ENCODE assay signal across 10 mouse cellular contexts in the genomic region with DNA sequence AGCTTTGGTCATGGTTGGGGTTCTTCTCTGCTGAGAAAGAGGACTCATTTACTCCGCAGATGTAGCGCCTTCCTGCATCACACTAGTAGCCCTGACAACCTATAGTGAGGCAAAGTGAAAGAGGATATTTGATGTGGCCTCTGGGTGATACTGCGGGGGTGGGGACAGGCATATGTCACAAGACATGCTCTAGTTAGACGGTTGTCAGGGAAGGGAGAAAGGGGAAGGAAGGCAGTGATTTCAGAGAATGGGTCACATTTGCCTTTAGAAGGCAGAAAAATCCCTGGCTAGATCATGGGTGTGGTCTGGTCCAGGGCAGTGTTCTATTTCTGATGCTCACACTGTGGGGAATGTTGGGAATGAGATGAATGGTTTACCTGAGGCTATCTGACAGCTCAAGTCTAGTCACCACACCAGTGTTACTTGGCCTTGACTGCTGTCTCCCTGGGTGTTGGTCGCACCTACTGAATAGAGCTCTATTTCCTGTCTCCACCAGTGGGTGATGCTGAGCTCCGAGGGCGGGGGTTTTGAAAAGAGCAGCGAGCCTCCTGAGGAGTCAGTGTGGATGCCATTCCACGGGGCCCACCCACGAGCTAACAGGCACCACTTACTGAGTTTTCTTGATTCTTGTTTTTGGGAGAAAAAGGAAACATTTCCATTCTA. TPM values are rescaled to one million over a fixed set of nuclear protein-coding genes. Genes with fewer than 3 reads are reported as not detected.
DNase-seq lines count a peak whose midpoint lies in the region; ATAC-seq lines count a peak whose summit lies in the region.
"Had no signal": no experiment of that assay in that cellular context is flagged by ENCODE, and none has a peak within 500 bp of the region (broad histone marks: within the 10 kb centered on the region; RNA-seq: fewer than 3 reads in every experiment).

No protein-coding gene starts in this region.

- H3K36me3 ChIP-seq in heart, embryonic 11.5 days (ENCODE audit: control insufficient read depth, insufficient read depth, low read length), result no peaks in the 10 kb centered on the region
- H3K36me3 ChIP-seq in hindbrain, embryonic 16.5 days (ENCODE audit: control insufficient read depth, insufficient read depth, low read length), result no peaks in the 10 kb centered on the region
- H3K36me3 ChIP-seq in forebrain, embryonic 10.5 days (replicated peaks), result no peaks in the 10 kb centered on the region
- no peaks in the 10 kb centered on the region for H3K36me3 ChIP-seq in forebrain, embryonic 13.5 days (ENCODE audit: poor library complexity, severe bottlenecking)

- H3K4me3 ChIP-seq in heart, embryonic 11.5 days (ENCODE audit: low read depth, low read length), result no peak overlapping the region
- no peak overlapping the region for H3K4me3 ChIP-seq in hindbrain, embryonic 16.5 days (ENCODE audit: low read length)
- no peak overlapping the region for H3K4me3 ChIP-seq in forebrain, embryonic 10.5 days
- H3K4me3 ChIP-seq in forebrain, embryonic 13.5 days, result no peak overlapping the region

- ATAC-seq in heart, embryonic 11.5 days (replicated peaks; ENCODE audit: insufficient number of reproducible peaks, low FRiP score, low TSS enrichment), result no peak
- peak; percentile 78 for ATAC-seq in CD4-positive, CD25-positive, alpha-beta regulatory T cell, adult 4 months
- no peak for ATAC-seq in hindbrain, embryonic 16.5 days
- ATAC-seq in forebrain, embryonic 13.5 days, result no peak

- H3K4me2 ChIP-seq in heart, embryonic 11.5 days, result no peak overlapping the region
- H3K4me2 ChIP-seq in hindbrain, embryonic 16.5 days (ENCODE audit: low read length), result no peak overlapping the region
- H3K4me2 ChIP-seq in forebrain, embryonic 13.5 days, result no peak overlapping the region

- H3K9me3 ChIP-seq in heart, embryonic 11.5 days (replicated peaks; ENCODE audit: control insufficient read depth, low read length), result no peaks in the 10 kb centered on the region
- no peaks in the 10 kb centered on the region for H3K9me3 ChIP-seq in hindbrain, embryonic 16.5 days (ENCODE audit: control insufficient read depth, low read length)
- no peaks in the 10 kb centered on the region for H3K9me3 ChIP-seq in forebrain, embryonic 10.5 days
- no peaks in the 10 kb centered on the region for H3K9me3 ChIP-seq in forebrain, embryonic 13.5 days (replicated peaks)

- H3K4me1 ChIP-seq in heart, embryonic 11.5 days (ENCODE audit: control insufficient read depth, insufficient read depth, low read length), result 0 out of 2 replicates have a peak, but pooled peaks cover 3% of the 10 kb centered on the region
- peaks cover 13% of the 10 kb centered on the region for H3K4me1 ChIP-seq in hindbrain, embryonic 16.5 days (ENCODE audit: control insufficient read depth, insufficient read depth, low read depth, low read length)
- H3K4me1 ChIP-seq in forebrain, embryonic 10.5 days, result peaks cover 50% of the 10 kb centered on the region
- peaks cover 27% of the 10 kb centered on the region for H3K4me1 ChIP-seq in forebrain, embryonic 13.5 days

- peaks cover 11% of the 10 kb centered on the region for H3K27me3 ChIP-seq in heart, embryonic 11.5 days (ENCODE audit: control insufficient read depth, insufficient read depth, low read length)
- H3K27me3 ChIP-seq in hindbrain, embryonic 16.5 days (replicated peaks; ENCODE audit: control insufficient read depth, insufficient read depth, low read length), result no peaks in the 10 kb centered on the region
- H3K27me3 ChIP-seq in forebrain, embryonic 10.5 days (ENCODE audit: poor library complexity, severe bottlenecking), result peaks cover 62% of the 10 kb centered on the region
- H3K27me3 ChIP-seq in forebrain, embryonic 13.5 days, result peaks cover 46% of the 10 kb centered on the region

- H3K9ac ChIP-seq in heart, embryonic 11.5 days (ENCODE audit: low read depth, low read length), result no peak overlapping the region
- no peak overlapping the region for H3K9ac ChIP-seq in hindbrain, embryonic 16.5 days (ENCODE audit: low read depth, low read length)
- no peak overlapping the region for H3K9ac ChIP-seq in forebrain, embryonic 13.5 days

- 66% methylated on average over 10 of the region's 10 CpGs for WGBS in heart, embryonic 11.5 days (ENCODE audit: insufficient replicate concordance)
- WGBS in hindbrain, embryonic 16.5 days, result 77% methylated on average over 10 of the region's 10 CpGs
- 84% methylated on average over 10 of the region's 10 CpGs for WGBS in forebrain, embryonic 10.5 days
- WGBS in forebrain, embryonic 13.5 days, result 85% methylated on average over 10 of the region's 10 CpGs

- DNase-seq in heart, adult 11 months, result peak; percentile 98
- DNase-seq in induced T-regulatory cell, adult 2 months (ENCODE audit: low read depth), result peak; percentile 91
- peak; percentile 55 for DNase-seq in spleen, adult 12 weeks (ENCODE audit: low spot score)
- no peak for DNase-seq in forebrain, embryonic 10.5 days (ENCODE audit: extremely low spot score, low spot score)
- DNase-seq: cerebellum, adult 9-11 months; kidney, adult 8-10 months had no signal

- H3K27ac ChIP-seq in heart, embryonic 11.5 days (ENCODE audit: low read depth, low read length), result no peak overlapping the region
- H3K27ac ChIP-seq in hindbrain, embryonic 16.5 days (ENCODE audit: low read depth, low read length), result no peak overlapping the region
- H3K27ac ChIP-seq in forebrain, embryonic 10.5 days, result no peak overlapping the region
- no peak overlapping the region for H3K27ac ChIP-seq in forebrain, embryonic 13.5 days

RNA-seq across cellular contexts. Expression of gene Cd83, which starts 4.5 kb away (rescaled TPM):
- polyA plus RNA-seq in heart, embryonic 11.5 days (2014; fragmentation: Nextera tagmentation; extraction: Ambion mirVana), result 2.2 and 2.4 TPM in 2 replicates
- 100 to 1,000 TPM; 294 to 385 TPM for polyA plus RNA-seq in CD4-positive, CD25-positive, alpha-beta regulatory T cell, adult 4 months (2017; shearing (Covaris generic))
- 33.9 and 36.4 TPM in 2 replicates for polyA plus RNA-seq in hindbrain, embryonic 16.5 days (2015; fragmentation: Nextera tagmentation; extraction: Ambion mirVana)
- polyA plus RNA-seq in forebrain, embryonic 10.5 days (2016; fragmentation: Nextera tagmentation; extraction: Ambion mirVana), result 3.5 and 3.8 TPM in 2 replicates
- polyA plus RNA-seq in forebrain, embryonic 13.5 days (2015; fragmentation: Nextera tagmentation; extraction: Ambion mirVana), result 3.8 TPM in 2 replicates
